Mouse (Mus musculus) stomach, embryonic 16.5 days (tissue): Measurements from ENCODE around the gene Nxf2. TPM values are rescaled to one million over a fixed set of nuclear protein-coding genes. Genes with fewer than 3 reads are reported as not detected.

Source experiments
- ATAC-seq: fragments of 200-750 bp; cut with Nextera tagmentation; 2 replicates; pipeline ENCODE4 v1.8.0; 2017; ENCODE audit warnings: moderate number of reproducible peaks, moderate TSS enrichment; ENCODE audit not compliant: insufficient read depth, low FRiP score
- H3K27ac ChIP-seq: fragments of 300-500 bp; sonication (generic); 2 replicates; pipeline ENCODE4 v1.5.1; 2014; ENCODE audit warnings: low read length
- H3K27me3 ChIP-seq: fragments of 300-500 bp; sonication (generic); 2 replicates; pipeline ENCODE4 v1.6.1; 2014; ENCODE audit warnings: low read length, control low read depth, mixed read lengths; ENCODE audit not compliant: control insufficient read depth, insufficient read depth
- H3K36me3 ChIP-seq: fragments of 300-500 bp; sonication (generic); 2 replicates; pipeline ENCODE4 v1.6.1; 2014; ENCODE audit warnings: low read length; ENCODE audit not compliant: control insufficient read depth, insufficient read depth
- H3K4me1 ChIP-seq: fragments of 300-500 bp; sonication (generic); 2 replicates; pipeline ENCODE4 v1.6.1; 2014; ENCODE audit warnings: low read length, control low read depth, mixed read lengths; ENCODE audit not compliant: control insufficient read depth, insufficient read depth
- H3K4me2 ChIP-seq: fragments of 300-500 bp; sonication (generic); 2 replicates; pipeline ENCODE4 v1.6.1; 2014; ENCODE audit warnings: low read depth, low read length, mixed read lengths
- H3K4me3 ChIP-seq: fragments of 300-500 bp; sonication (generic); replicated peaks from 2 replicates; pipeline ENCODE4 v1.5.1; 2014; ENCODE audit warnings: mild to moderate bottlenecking, low read length
- H3K9ac ChIP-seq: fragments of 300-500 bp; sonication (generic); 2 replicates; pipeline ENCODE4 v1.6.1; 2014; ENCODE audit warnings: low read length
- H3K9me3 ChIP-seq: fragments of 300-500 bp; sonication (generic); replicated peaks from 2 replicates; pipeline ENCODE4 v1.6.1; 2016; ENCODE audit warnings: low read length, control low read depth; ENCODE audit not compliant: control insufficient read depth
- WGBS: fragments of 180-500 bp; shearing (Covaris S2); extraction: QIAGEN DNeasy Blood & Tissue Kit; methylation state at CpG from one replicate; pipeline ENCODE4 v1.1.7; 2014; 5-methylcytosine and 5-hydroxymethylcytosine counted together
- polyA plus RNA-seq: library from polyadenylated mRNA; unstranded; fragments of >200 nt; fragmentation: Nextera tagmentation; extraction: Ambion mirVana; gene quantifications from 2 replicates; pipeline ENCODE4 v1.2.1, GENCODE M21; 2015

Gene Nxf2
- polyA plus RNA-seq = 0.59 and 0.64 TPM in 2 replicates

- H3K27me3 ChIP-seq = no peaks in the 10 kb centered on the region
- 91% methylated on average over 19 of the region's 19 CpGs for WGBS
- ATAC-seq = no peak
- no peaks in the 10 kb centered on the region for H3K36me3 ChIP-seq
- H3K9ac ChIP-seq = peak within 1 kb of the TSS; percentile 52
- H3K4me3 ChIP-seq = peak within 1 kb of the TSS; percentile 39
- no peaks in the 10 kb centered on the region for H3K4me1 ChIP-seq
- no peaks in the 10 kb centered on the region for H3K9me3 ChIP-seq
- H3K27ac ChIP-seq = no peak within 1 kb of the TSS
- peak within 1 kb of the TSS; percentile 46 for H3K4me2 ChIP-seq
Observed at GRCm38 (mm10) chrX:134964546-134964945, at the start of gene Nxf2. Gene Nxf2 (minus strand): TSS chrX:134964754.

GRCm38 (mm10) chrX:135011381-135011780, 46.8 kb upstream of the Nxf2 start:
- Histone ChIP-seq H3K4me1 (no peaks in the 10 kb centered on the region), H3K27me3 (no peaks in the 10 kb centered on the region; the same call in 1 of the 2 replicates), H3K4me3 (no peak overlapping the region), H3K27ac (no peak overlapping the region), H3K9ac (no peak overlapping the region), H3K36me3 (no peaks in the 10 kb centered on the region), H3K9me3 (no peaks in the 10 kb centered on the region), H3K4me2 (no peak overlapping the region)
- 58% methylated on average over 3 of the region's 3 CpGs for WGBS
- no peak for ATAC-seq

- H3K4me1 ChIP-seq = no peaks in the 10 kb centered on the region
- peak overlapping the region; percentile 53 for H3K4me3 ChIP-seq
- no peaks in the 10 kb centered on the region for H3K36me3 ChIP-seq
- no peaks in the 10 kb centered on the region; the same call in 1 of the 2 replicates for H3K27me3 ChIP-seq
- WGBS = 30% methylated on average over 6 of the region's 6 CpGs
- H3K27ac ChIP-seq = no peak overlapping the region
- no peak overlapping the region for H3K9ac ChIP-seq
- no peaks in the 10 kb centered on the region for H3K9me3 ChIP-seq
- no peak for ATAC-seq
- peak overlapping the region; percentile 49 for H3K4me2 ChIP-seq
Observed at GRCm38 (mm10) chrX:135009471-135009815, 44.9 kb upstream of the Nxf2 start.

GRCm38 (mm10) chrX:135008720-135009470, 44.3 kb upstream of the Nxf2 start, which contains the start of gene Zmat1:
Gene Zmat1 (minus strand): TSS chrX:135009209.
- Histone ChIP-seq H3K27ac (peak within 1 kb of the TSS; percentile 83), H3K9ac (peak within 1 kb of the TSS; percentile 75), H3K4me2 (peak within 1 kb of the TSS; percentile 49), H3K9me3 (no peaks in the 10 kb centered on the region), H3K36me3 (no peaks in the 10 kb centered on the region), H3K4me1 (no peaks in the 10 kb centered on the region), H3K4me3 (peak within 1 kb of the TSS; percentile 53), H3K27me3 (no peaks in the 10 kb centered on the region)
- peak; percentile 99 for ATAC-seq
- 16% methylated on average over 40 of the region's 65 CpGs for WGBS

GRCm38 (mm10) chrX:135008021-135008420, 43.5 kb upstream of the Nxf2 start:
- WGBS = 34% methylated on average over 4 of the region's 5 CpGs
- ATAC-seq = no peak
- no peaks in the 10 kb centered on the region for H3K4me1 ChIP-seq
- peak overlapping the region; percentile 53 for H3K4me3 ChIP-seq
- no peaks in the 10 kb centered on the region for H3K27me3 ChIP-seq
- peak overlapping the region; percentile 49 for H3K4me2 ChIP-seq
- no peaks in the 10 kb centered on the region for H3K9me3 ChIP-seq
- peak overlapping the region; percentile 26; the same call in 1 of the 2 replicates for H3K9ac ChIP-seq
- no peak overlapping the region for H3K27ac ChIP-seq
- no peaks in the 10 kb centered on the region for H3K36me3 ChIP-seq

GRCm38 (mm10) chrX:134963305-134964094, 1.1 kb downstream of the Nxf2 start:
- H3K4me1 ChIP-seq = no peaks in the 10 kb centered on the region
- peak overlapping the region; percentile 46 for H3K4me2 ChIP-seq
- H3K27ac ChIP-seq = no peak overlapping the region
- WGBS = 49% methylated on average over 46 of the region's 53 CpGs
- no peaks in the 10 kb centered on the region for H3K9me3 ChIP-seq
- ATAC-seq = peak; percentile 89
- H3K27me3 ChIP-seq = no peaks in the 10 kb centered on the region
- H3K36me3 ChIP-seq = no peaks in the 10 kb centered on the region
- H3K4me3 ChIP-seq = peak overlapping the region; percentile 39
- peak overlapping the region; percentile 52 for H3K9ac ChIP-seq

- WGBS = 32% methylated on average over 5 of the region's 5 CpGs
- no peak overlapping the region for H3K4me2 ChIP-seq
- no peaks in the 10 kb centered on the region for H3K36me3 ChIP-seq
- H3K4me3 ChIP-seq = no peak overlapping the region
- H3K4me1 ChIP-seq = no peaks in the 10 kb centered on the region
- no peaks in the 10 kb centered on the region for H3K27me3 ChIP-seq
- H3K9ac ChIP-seq = no peak overlapping the region
- ATAC-seq = no peak
- no peak overlapping the region for H3K27ac ChIP-seq
- H3K9me3 ChIP-seq = no peaks in the 10 kb centered on the region
Observed at GRCm38 (mm10) chrX:134930361-134930760, 34.2 kb downstream of the Nxf2 start.

GRCm38 (mm10) chrX:134929927-134930326, 34.6 kb downstream of the Nxf2 start:
- H3K36me3 ChIP-seq = no peaks in the 10 kb centered on the region
- 72% methylated on average over 5 of the region's 5 CpGs for WGBS
- no peaks in the 10 kb centered on the region for H3K4me1 ChIP-seq
- H3K27ac ChIP-seq = no peak overlapping the region
- no peak overlapping the region for H3K4me2 ChIP-seq
- no peak overlapping the region for H3K9ac ChIP-seq
- H3K9me3 ChIP-seq = no peaks in the 10 kb centered on the region
- no peak overlapping the region for H3K4me3 ChIP-seq
- no peak for ATAC-seq
- no peaks in the 10 kb centered on the region for H3K27me3 ChIP-seq

- no peak for ATAC-seq
- no peak overlapping the region for H3K9ac ChIP-seq
- H3K27ac ChIP-seq = no peak overlapping the region
- no peaks in the 10 kb centered on the region; the same call in 1 of the 2 replicates for H3K27me3 ChIP-seq
- no peaks in the 10 kb centered on the region for H3K4me1 ChIP-seq
- no peaks in the 10 kb centered on the region for H3K36me3 ChIP-seq
- no peaks in the 10 kb centered on the region for H3K9me3 ChIP-seq
- H3K4me3 ChIP-seq = no peak overlapping the region
- H3K4me2 ChIP-seq = no peak overlapping the region
Observed at GRCm38 (mm10) chrX:134925058-134925457, 39.5 kb downstream of the Nxf2 start.
